8 mouse cellular contexts compared by ENCODE assay signal in the genomic region with DNA sequence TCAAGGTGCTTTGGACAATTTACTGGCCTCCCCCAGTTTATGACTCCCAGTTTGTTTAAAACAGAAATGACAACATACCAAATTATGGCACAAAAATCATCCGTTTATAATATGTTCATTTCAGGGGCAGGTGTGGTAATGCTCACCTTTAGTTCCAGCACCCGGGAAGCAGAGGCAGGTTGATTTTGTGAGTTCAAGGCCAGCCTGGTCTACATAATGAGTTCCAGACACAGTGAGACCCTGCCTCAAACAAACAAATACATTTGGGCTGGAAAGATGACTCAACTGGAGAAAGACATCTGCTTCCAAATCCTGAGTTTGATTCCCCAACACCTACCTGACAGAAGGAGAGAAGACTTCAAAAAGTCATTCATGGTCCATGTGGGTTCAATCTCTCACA. TPM values are rescaled to one million over a fixed set of nuclear protein-coding genes. Genes with fewer than 3 reads are reported as not detected.
DNase-seq lines count a peak whose midpoint lies in the region; ATAC-seq and TF ChIP-seq lines count a peak whose summit lies in the region.

No protein-coding gene starts in this region.

- no peaks in the 10 kb centered on the region for H3K27me3 ChIP-seq in heart, embryonic 13.5 days (replicated peaks)
- no peaks in the 10 kb centered on the region for H3K27me3 ChIP-seq in hindbrain, embryonic 13.5 days
- no peaks in the 10 kb centered on the region for H3K27me3 ChIP-seq in midbrain, embryonic 12.5 days

- peak overlapping the region; percentile 92; the same call in 1 of the 2 replicates for H3K4me3 ChIP-seq in heart, embryonic 13.5 days
- peak overlapping the region; percentile 64 for H3K4me3 ChIP-seq in bone marrow macrophage, adult 2 months (ENCODE audit: insufficient read depth, low read length)
- peak overlapping the region; percentile 82 for H3K4me3 ChIP-seq in hindbrain, embryonic 13.5 days
- no peak overlapping the region; the same call in 1 of the 2 replicates for H3K4me3 ChIP-seq in midbrain, embryonic 12.5 days

- no peak for ATAC-seq in heart, embryonic 13.5 days (ENCODE audit: extremely low read depth, insufficient number of reproducible peaks, low FRiP score, low TSS enrichment)
- ATAC-seq in hindbrain, embryonic 13.5 days (ENCODE audit: low FRiP score): no peak
- ATAC-seq in midbrain, embryonic 12.5 days (ENCODE audit: low FRiP score, low read depth): no peak

- H3K36me3 ChIP-seq in heart, embryonic 13.5 days: no peaks in the 10 kb centered on the region
- H3K36me3 ChIP-seq in hindbrain, embryonic 13.5 days: no peaks in the 10 kb centered on the region; the same call in 1 of the 2 replicates
- no peaks in the 10 kb centered on the region for H3K36me3 ChIP-seq in midbrain, embryonic 12.5 days

- 76% methylated on average over 2 of the region's 2 CpGs for WGBS in heart, embryonic 13.5 days
- WGBS in hindbrain, embryonic 13.5 days: 78% methylated on average over 2 of the region's 2 CpGs
- WGBS in midbrain, embryonic 12.5 days: 72% methylated on average over 2 of the region's 2 CpGs

- peak overlapping the region; percentile 75 for H3K4me2 ChIP-seq in heart, embryonic 13.5 days
- peak overlapping the region; percentile 76 for H3K4me2 ChIP-seq in hindbrain, embryonic 13.5 days
- peak overlapping the region; percentile 92 for H3K4me2 ChIP-seq in midbrain, embryonic 12.5 days (replicated peaks)

- DNase-seq in heart, postnatal 25 days (ENCODE audit: low spot score): no peak
- DNase-seq in thymus, postnatal 36 days: no peak
- DNase-seq in spleen, postnatal 36 days (ENCODE audit: low spot score in 2 of 2): no peak
- no peak for DNase-seq in testis, postnatal 14 days (ENCODE audit: low spot score)

- peak overlapping the region; percentile 100 for H3K27ac ChIP-seq in heart, embryonic 13.5 days (replicated peaks)
- peak overlapping the region; percentile 99 for H3K27ac ChIP-seq in bone marrow macrophage, adult 2 months (ENCODE audit: insufficient read depth, low read depth, low read length)
- peak overlapping the region; percentile 99 for H3K27ac ChIP-seq in hindbrain, embryonic 13.5 days
- H3K27ac ChIP-seq in midbrain, embryonic 12.5 days (replicated peaks): peak overlapping the region; percentile 99

- peak overlapping the region; percentile 28; the same call in 1 of the 2 replicates for H3K9ac ChIP-seq in heart, embryonic 13.5 days
- H3K9ac ChIP-seq in hindbrain, embryonic 13.5 days: peak overlapping the region; percentile 86; the same call in 1 of the 2 replicates
- H3K9ac ChIP-seq in midbrain, embryonic 12.5 days (replicated peaks): peak overlapping the region; percentile 82; the same call in 1 of the 2 replicates

- no peak for TF ChIP-seq CTCF in bone marrow macrophage, adult 2 months (IDR thresholded peaks at IDR 0.05; ENCODE audit: low read depth, low read length)

- intact Hi-C loops in heart, postnatal 25 days (cut with DNase I): no loop called here

- H3K4me1 ChIP-seq in heart, embryonic 13.5 days: peaks cover 50% of the 10 kb centered on the region
- peaks cover 27% of the 10 kb centered on the region for H3K4me1 ChIP-seq in bone marrow macrophage, adult 2 months (ENCODE audit: control insufficient read depth, insufficient read depth, low read length)
- peaks cover 35% of the 10 kb centered on the region for H3K4me1 ChIP-seq in hindbrain, embryonic 13.5 days (replicated peaks)
- H3K4me1 ChIP-seq in midbrain, embryonic 12.5 days: peaks cover 29% of the 10 kb centered on the region

- no peak; the same call in 1 of the 2 replicates for TF ChIP-seq POLR2A in bone marrow macrophage, adult 2 months (IDR thresholded peaks at IDR 0.05; ENCODE audit: borderline replicate concordance, low read depth, low read length)

- no peaks in the 10 kb centered on the region for H3K9me3 ChIP-seq in heart, embryonic 13.5 days
- no peaks in the 10 kb centered on the region for H3K9me3 ChIP-seq in hindbrain, embryonic 13.5 days
- H3K9me3 ChIP-seq in midbrain, embryonic 12.5 days: no peaks in the 10 kb centered on the region

RNA-seq across cellular contexts. Expression of a gene that starts 1.5 kb away (rescaled TPM):
- polyA plus RNA-seq in heart, embryonic 13.5 days (2015; fragmentation: Nextera tagmentation; extraction: Ambion mirVana): 49.7 and 50.8 TPM in 2 replicates
- total RNA-seq in heart, postnatal 25 days (2021): 10 to 100 TPM; 52.6 to 54.5 TPM
- 495 and 593 TPM in 2 replicates for polyA plus RNA-seq in bone marrow macrophage, adult 2 months (2012; ENCODE audit: insufficient read depth, insufficient read length, missing spikeins)
- 76.0 and 82.5 TPM in 2 replicates for polyA plus RNA-seq in hindbrain, embryonic 13.5 days (2015; fragmentation: Nextera tagmentation; extraction: Ambion mirVana)
- 58.6 and 67.5 TPM in 2 replicates for polyA plus RNA-seq in midbrain, embryonic 12.5 days (2016; fragmentation: Nextera tagmentation; extraction: Ambion mirVana)

RNA-seq across cellular contexts. Expression of a gene that starts 51.3 kb away (rescaled TPM):
- polyA plus RNA-seq in heart, embryonic 13.5 days (2015; fragmentation: Nextera tagmentation; extraction: Ambion mirVana): 61.2 and 65.4 TPM in 2 replicates
- 10 to 100 TPM; 35.1 to 38.7 TPM for total RNA-seq in heart, postnatal 25 days (2021)
- polyA plus RNA-seq in bone marrow macrophage, adult 2 months (2012; ENCODE audit: insufficient read depth, insufficient read length, missing spikeins): 152 and 158 TPM in 2 replicates
- 85.7 and 88.3 TPM in 2 replicates for polyA plus RNA-seq in hindbrain, embryonic 13.5 days (2015; fragmentation: Nextera tagmentation; extraction: Ambion mirVana)
- 67.4 and 72.8 TPM in 2 replicates for polyA plus RNA-seq in midbrain, embryonic 12.5 days (2016; fragmentation: Nextera tagmentation; extraction: Ambion mirVana)

Comparison
In these comparisons a context has a peak if more than half of its experiments do, and no peak if none do; other contexts are left out.
1. H3K9ac ChIP-seq: peak in every context shown above with its lines; median percentile 86 in hindbrain, embryonic 13.5 days; 82 in midbrain, embryonic 12.5 days; 28 in heart, embryonic 13.5 days.